In genomic region chr1:59480821-59481455, GRCm38 (mm10) we compare ENCODE assay signal across 8 mouse cellular contexts. TPM values are rescaled to one million over a fixed set of nuclear protein-coding genes. Genes with fewer than 3 reads are reported as not detected.
DNase-seq lines count a peak whose midpoint lies in the region; ATAC-seq and TF ChIP-seq lines count a peak whose summit lies in the region.

No protein-coding gene starts in this region.

- 29% methylated on average over 23 of the region's 23 CpGs for WGBS in heart, adult 2 months
- 11% methylated on average over 23 of the region's 23 CpGs for WGBS in bone marrow, adult 2 months
- 13% methylated on average over 23 of the region's 23 CpGs for WGBS in heart, postnatal 0 days
- WGBS in limb, embryonic 14.5 days, result under 1% methylated on average over 23 of the region's 23 CpGs
- WGBS in olfactory bulb, adult 2 months, result 23% methylated on average over 23 of the region's 23 CpGs

- H3K79me2 ChIP-seq in heart, adult 2 months (replicated peaks; ENCODE audit: control insufficient read depth, insufficient read depth, low read length), result no peaks in the 10 kb centered on the region

- TF ChIP-seq CTCF in heart, adult 2 months (IDR thresholded peaks at IDR 0.05), result no peak
- no peak for TF ChIP-seq CTCF in bone marrow, adult 2 months (IDR thresholded peaks at IDR 0.05; ENCODE audit: control insufficient read depth, insufficient read depth, low read length)
- no peak for TF ChIP-seq CTCF in heart, postnatal 0 days (IDR thresholded peaks at IDR 0.05; ENCODE audit: low read depth)
- no peak for TF ChIP-seq CTCF in olfactory bulb, adult 2 months (IDR thresholded peaks at IDR 0.05; ENCODE audit: insufficient read depth, low read depth, low read length)

- H3K9me3 ChIP-seq in heart, postnatal 0 days (replicated peaks; ENCODE audit: control insufficient read depth, low read length), result no peaks in the 10 kb centered on the region
- no peaks in the 10 kb centered on the region for H3K9me3 ChIP-seq in limb, embryonic 14.5 days (ENCODE audit: control insufficient read depth, low read length)

- H3K4me2 ChIP-seq in heart, postnatal 0 days (ENCODE audit: low read depth, low read length), result peak overlapping the region; percentile 97
- peak overlapping the region; percentile 83 for H3K4me2 ChIP-seq in limb, embryonic 14.5 days (replicated peaks; ENCODE audit: low read depth, low read length, severe bottlenecking)

- no peaks in the 10 kb centered on the region for H3K36me3 ChIP-seq in heart, adult 2 months (ENCODE audit: control insufficient read depth, insufficient read depth, low read length)
- H3K36me3 ChIP-seq in heart, postnatal 0 days (replicated peaks; ENCODE audit: control insufficient read depth, insufficient read depth, low read length), result no peaks in the 10 kb centered on the region
- H3K36me3 ChIP-seq in limb, embryonic 14.5 days (ENCODE audit: control insufficient read depth, insufficient read depth, low read length), result peaks cover 14% of the 10 kb centered on the region

- ATAC-seq in heart, postnatal 0 days (ENCODE audit: insufficient read depth, low read depth), result no peak
- no peak for ATAC-seq in limb, embryonic 14.5 days (ENCODE audit: low FRiP score, low read depth)
- ATAC-seq in monocyte, adult 5-6 weeks (replicated peaks; ENCODE audit: insufficient number of reproducible peaks, low FRiP score, low TSS enrichment, poor library complexity, severe bottlenecking), result no peak

- no peak for TF ChIP-seq POLR2A in heart, adult 2 months (IDR thresholded peaks at IDR 0.05; ENCODE audit: insufficient read depth, low read depth, low read length)
- TF ChIP-seq POLR2A in bone marrow, adult 2 months (IDR thresholded peaks at IDR 0.05; ENCODE audit: borderline replicate concordance, control insufficient read depth, low read depth, low read length), result no peak
- TF ChIP-seq POLR2A in limb, embryonic 14.5 days (IDR thresholded peaks at IDR 0.05; ENCODE audit: borderline replicate concordance, extremely low read depth, insufficient read depth, insufficient read length), result no peak
- no peak for TF ChIP-seq POLR2A in olfactory bulb, adult 2 months (IDR thresholded peaks at IDR 0.05; ENCODE audit: insufficient read depth, low read depth, low read length)

- TF ChIP-seq EP300 in heart, adult 2 months (IDR thresholded peaks at IDR 0.05; ENCODE audit: insufficient read depth, low read depth, low read length), result no peak
- no peak for TF ChIP-seq EP300 in heart, postnatal 0 days (IDR thresholded peaks at IDR 0.05; ENCODE audit: low read depth)

- intact Hi-C loops in heart, adult 2 months (cut with DNase I), result loop anchor here (5.0 kb wide), 2 partner anchors 164 to 244 kb away; partner anchors contain the start of gene Als2

- peaks cover 2% of the 10 kb centered on the region; the same call in 1 of the 2 replicates for H3K4me1 ChIP-seq in heart, adult 2 months (ENCODE audit: control insufficient read depth, insufficient read depth, low read length)
- peaks cover 3% of the 10 kb centered on the region; the same call in 1 of the 2 replicates for H3K4me1 ChIP-seq in bone marrow, adult 2 months (ENCODE audit: control insufficient read depth, insufficient read depth, low read length)
- H3K4me1 ChIP-seq in heart, postnatal 0 days (ENCODE audit: control insufficient read depth, insufficient read depth), result peaks cover 12% of the 10 kb centered on the region
- H3K4me1 ChIP-seq in limb, embryonic 14.5 days (ENCODE audit: control insufficient read depth, insufficient read depth, low read length), result peaks cover 27% of the 10 kb centered on the region
- H3K4me1 ChIP-seq in olfactory bulb, adult 2 months (ENCODE audit: control insufficient read depth, insufficient read depth, low read length), result peaks cover 35% of the 10 kb centered on the region

- peak in 1 of 2 experiments; percentile 8 for DNase-seq in heart, adult 2 months
- DNase-seq in heart, postnatal 4 days, result no peak
- no peak for DNase-seq in heart, postnatal 0 days (ENCODE audit: low spot score)
- no peak for DNase-seq in limb, embryonic 14.5 days (ENCODE audit: low spot score)
- DNase-seq in c-Kit-positive CD71-positive TER-119-positive erythroid progenitor cells, embryonic 14.5 days (ENCODE audit: low spot score), result no peak

- no peaks in the 10 kb centered on the region for H3K27me3 ChIP-seq in heart, adult 2 months (ENCODE audit: control insufficient read depth, insufficient read depth, low read length)
- peaks cover 31% of the 10 kb centered on the region for H3K27me3 ChIP-seq in heart, postnatal 0 days (ENCODE audit: control insufficient read depth, insufficient read depth, low read length)
- no peaks in the 10 kb centered on the region for H3K27me3 ChIP-seq in limb, embryonic 14.5 days (ENCODE audit: control insufficient read depth, insufficient read depth, low read length)

- peak overlapping the region; percentile 78 for H3K27ac ChIP-seq in heart, adult 2 months
- H3K27ac ChIP-seq in bone marrow, adult 2 months (ENCODE audit: control insufficient read depth, insufficient read depth, low read depth, low read length, poor library complexity), result peak overlapping the region; percentile 80
- H3K27ac ChIP-seq in heart, postnatal 0 days (ENCODE audit: low read depth), result peak overlapping the region; percentile 78
- H3K27ac ChIP-seq in limb, embryonic 14.5 days (replicated peaks; ENCODE audit: low read depth, low read length), result peak overlapping the region; percentile 97
- no peak overlapping the region for H3K27ac ChIP-seq in olfactory bulb, adult 2 months (ENCODE audit: insufficient read depth, low read depth, low read length)

- peak overlapping the region; percentile 45 for H3K9ac ChIP-seq in heart, adult 2 months (ENCODE audit: low read depth, low read length)
- H3K9ac ChIP-seq in heart, postnatal 0 days (replicated peaks; ENCODE audit: low read depth, low read length), result peak overlapping the region; percentile 37; the same call in 1 of the 2 replicates
- H3K9ac ChIP-seq in limb, embryonic 14.5 days (ENCODE audit: low read depth, low read length, severe bottlenecking), result peak overlapping the region; percentile 54

- peak overlapping the region; percentile 72 for H3K4me3 ChIP-seq in heart, adult 2 months
- peak overlapping the region; percentile 81 for H3K4me3 ChIP-seq in bone marrow, adult 2 months (replicated peaks; ENCODE audit: control insufficient read depth, low read depth, low read length)
- H3K4me3 ChIP-seq in heart, postnatal 0 days (ENCODE audit: low read depth, low read length), result peak overlapping the region; percentile 68
- peak overlapping the region; percentile 87 for H3K4me3 ChIP-seq in limb, embryonic 14.5 days (replicated peaks; ENCODE audit: low read length)
- H3K4me3 ChIP-seq in olfactory bulb, adult 2 months (ENCODE audit: insufficient read depth, low read depth, low read length), result peak overlapping the region; percentile 37

RNA-seq across cellular contexts. Expression of gene Fzd7, which starts 1.3 kb away (rescaled TPM):
- total RNA-seq in heart, adult 2 months (2021), result 1 to 10 TPM; 5.3 to 7.0 TPM
- 5.8 TPM in 2 replicates for polyA plus RNA-seq in heart, adult 2 months (2012; rRNA removed)
- total RNA-seq in heart, postnatal 4 days (2021), result 1 to 10 TPM; 7.2 to 7.4 TPM
- 3.3 TPM in 1 of 2 replicates, not detected in the other for polyA plus RNA-seq in bone marrow, adult 2 months (2011; ENCODE audit: insufficient read depth, insufficient read length, low replicate concordance, missing spikeins)
- total RNA-seq in heart, postnatal 0 days (2014; rRNA removed; ENCODE audit: low replicate concordance), result 7.5 and 9.0 TPM in 2 replicates
- 1.0 and 1.3 TPM in 2 replicates for polyA plus RNA-seq in heart, postnatal 0 days (2015; fragmentation: Nextera tagmentation; extraction: Ambion mirVana)
- polyA plus RNA-seq in limb, embryonic 14.5 days (2012; rRNA removed), result 27.5 and 38.0 TPM in 2 replicates
- polyA plus RNA-seq in limb, embryonic 14.5 days (2014; fragmentation: Nextera tagmentation; extraction: Ambion mirVana), result 14.8 and 14.9 TPM in 2 replicates
- not detected in 2 replicates for polyA plus RNA-seq in olfactory bulb, adult 2 months (2012; ENCODE audit: insufficient read depth, insufficient read length, low replicate concordance, missing spikeins)
- total RNA-seq in monocyte, adult 5-6 weeks (2017), result 12.6 to 14.3 TPM (median 13.2 TPM) in 3 replicates

RNA-seq across cellular contexts. Expression of gene Gm973, which starts 35.1 kb away (rescaled TPM):
- total RNA-seq in heart, adult 2 months (2021), result under 1 TPM in 1 of 2 experiments, not detected in 1; 0.30 TPM
- polyA plus RNA-seq in heart, adult 2 months (2012; rRNA removed), result 0.29 and 0.45 TPM in 2 replicates
- not detected for total RNA-seq in heart, postnatal 4 days (2021)
- polyA plus RNA-seq in bone marrow, adult 2 months (2011; ENCODE audit: insufficient read depth, insufficient read length, low replicate concordance, missing spikeins), result 2.0 TPM in 1 of 2 replicates, not detected in the other
- total RNA-seq in heart, postnatal 0 days (2014; rRNA removed; ENCODE audit: low replicate concordance), result not detected in 2 replicates
- polyA plus RNA-seq in heart, postnatal 0 days (2015; fragmentation: Nextera tagmentation; extraction: Ambion mirVana), result 0.14 and 0.65 TPM in 2 replicates
- polyA plus RNA-seq in limb, embryonic 14.5 days (2012; rRNA removed), result 2.2 and 2.8 TPM in 2 replicates
- polyA plus RNA-seq in limb, embryonic 14.5 days (2014; fragmentation: Nextera tagmentation; extraction: Ambion mirVana), result 1.8 and 2.1 TPM in 2 replicates
- polyA plus RNA-seq in olfactory bulb, adult 2 months (2012; ENCODE audit: insufficient read depth, insufficient read length, low replicate concordance, missing spikeins), result not detected in 2 replicates
- total RNA-seq in monocyte, adult 5-6 weeks (2017), result 2.4 to 9.2 TPM (median 4.3 TPM) in 3 replicates

Comparison
In these comparisons a context has a peak if more than half of its experiments do, and no peak if none do; other contexts are left out.
1. H3K4me3 ChIP-seq: peak in every context shown above with its lines; median percentile 87 in limb, embryonic 14.5 days; 81 in bone marrow, adult 2 months; 72 in heart, adult 2 months; 68 in heart, postnatal 0 days; 37 in olfactory bulb, adult 2 months.